Comparison of ENCODE assay signal across 8 mouse cellular contexts in the genomic region with DNA sequence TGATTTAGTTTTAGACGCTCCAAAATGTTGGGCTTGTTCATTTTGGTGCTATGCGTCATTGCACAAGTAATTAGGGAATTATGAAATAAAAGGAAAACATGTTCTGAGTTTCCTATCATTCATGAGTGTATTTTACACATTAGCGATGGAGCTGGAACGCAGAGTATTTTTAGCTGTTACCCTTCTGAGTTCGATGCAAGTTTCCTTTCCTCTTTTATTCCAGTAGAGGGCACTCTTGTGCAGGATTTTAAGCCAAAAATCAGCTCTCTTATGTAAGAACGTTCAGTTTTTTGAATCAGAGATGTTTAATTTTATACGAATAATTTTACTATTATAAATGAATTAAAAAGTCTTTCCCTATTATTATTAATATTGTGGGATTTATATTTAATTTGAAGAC.
DNase-seq lines count a peak whose midpoint lies in the region; ATAC-seq and TF ChIP-seq lines count a peak whose summit lies in the region.

No protein-coding gene starts in this region.

- peak; percentile 94 for TF ChIP-seq CTCF in layer of hippocampus, adult 2 months (conservative IDR thresholded peaks at IDR 0.05)
- TF ChIP-seq CTCF in hindbrain, postnatal 0 days (IDR thresholded peaks at IDR 0.05; ENCODE audit: low read depth): peak; percentile 77

- H3K4me3 ChIP-seq in layer of hippocampus, adult 2 months: no peak overlapping the region
- no peak overlapping the region for H3K4me3 ChIP-seq in hindbrain, postnatal 0 days (ENCODE audit: low read length)

- H3K4me2 ChIP-seq in hindbrain, postnatal 0 days (ENCODE audit: low read depth, low read length): no peak overlapping the region

- ATAC-seq in hindbrain, postnatal 0 days: no peak

- H3K9me3 ChIP-seq in hindbrain, postnatal 0 days (ENCODE audit: low read length): no peaks in the 10 kb centered on the region

- H3K27me3 ChIP-seq in hindbrain, postnatal 0 days (ENCODE audit: insufficient read depth, low read length): no peaks in the 10 kb centered on the region

- peak overlapping the region; percentile 89 for H3K27ac ChIP-seq in layer of hippocampus, adult 2 months
- no peak overlapping the region for H3K27ac ChIP-seq in hindbrain, postnatal 0 days

- WGBS in hindbrain, postnatal 0 days: 19% methylated on average over 7 of the region's 7 CpGs

- H3K4me1 ChIP-seq in hindbrain, postnatal 0 days (ENCODE audit: insufficient read depth, low read length): no peaks in the 10 kb centered on the region

- H3K36me3 ChIP-seq in hindbrain, postnatal 0 days (ENCODE audit: insufficient read depth, low read length): no peaks in the 10 kb centered on the region

- DNase-seq in cerebellum, adult 8-10 months: peak; percentile 38
- no peak for DNase-seq in cerebellum, postnatal 4 days (ENCODE audit: low spot score in 2 of 2)
- DNase-seq in layer of hippocampus, adult 2 months (ENCODE audit: low spot score in 2 of 2): peak; percentile 35 to 55
- no peak for DNase-seq in layer of hippocampus, postnatal 25 days (ENCODE audit: extremely low spot score in 1 of 2, low spot score in 1 of 2)
- peak; percentile 40 for DNase-seq in Muller cell, postnatal 12 days (ENCODE audit: inconsistent ontology term)
- DNase-seq in hindbrain, postnatal 0 days (ENCODE audit: low spot score): peak; percentile 81
- DNase-seq in testis, postnatal 14 days (ENCODE audit: low spot score): no peak
- DNase-seq in urinary bladder, postnatal 10 days (ENCODE audit: low spot score): no peak

- no peak overlapping the region for H3K9ac ChIP-seq in hindbrain, postnatal 0 days (replicated peaks; ENCODE audit: low read length)

Comparison
In these comparisons a context has a peak if more than half of its experiments do, and no peak if none do; other contexts are left out.
1. DNase-seq: peak in cerebellum, adult 8-10 months (single experiment), layer of hippocampus, adult 2 months (2 of 2), Muller cell, postnatal 12 days (single experiment) and hindbrain, postnatal 0 days (single experiment); none in cerebellum, postnatal 4 days (0 of 2), layer of hippocampus, postnatal 25 days (0 of 2), testis, postnatal 14 days (single experiment) and urinary bladder, postnatal 10 days (single experiment).